Mouse (Mus musculus): ENCODE results near the gene Hadha.

DNA sequence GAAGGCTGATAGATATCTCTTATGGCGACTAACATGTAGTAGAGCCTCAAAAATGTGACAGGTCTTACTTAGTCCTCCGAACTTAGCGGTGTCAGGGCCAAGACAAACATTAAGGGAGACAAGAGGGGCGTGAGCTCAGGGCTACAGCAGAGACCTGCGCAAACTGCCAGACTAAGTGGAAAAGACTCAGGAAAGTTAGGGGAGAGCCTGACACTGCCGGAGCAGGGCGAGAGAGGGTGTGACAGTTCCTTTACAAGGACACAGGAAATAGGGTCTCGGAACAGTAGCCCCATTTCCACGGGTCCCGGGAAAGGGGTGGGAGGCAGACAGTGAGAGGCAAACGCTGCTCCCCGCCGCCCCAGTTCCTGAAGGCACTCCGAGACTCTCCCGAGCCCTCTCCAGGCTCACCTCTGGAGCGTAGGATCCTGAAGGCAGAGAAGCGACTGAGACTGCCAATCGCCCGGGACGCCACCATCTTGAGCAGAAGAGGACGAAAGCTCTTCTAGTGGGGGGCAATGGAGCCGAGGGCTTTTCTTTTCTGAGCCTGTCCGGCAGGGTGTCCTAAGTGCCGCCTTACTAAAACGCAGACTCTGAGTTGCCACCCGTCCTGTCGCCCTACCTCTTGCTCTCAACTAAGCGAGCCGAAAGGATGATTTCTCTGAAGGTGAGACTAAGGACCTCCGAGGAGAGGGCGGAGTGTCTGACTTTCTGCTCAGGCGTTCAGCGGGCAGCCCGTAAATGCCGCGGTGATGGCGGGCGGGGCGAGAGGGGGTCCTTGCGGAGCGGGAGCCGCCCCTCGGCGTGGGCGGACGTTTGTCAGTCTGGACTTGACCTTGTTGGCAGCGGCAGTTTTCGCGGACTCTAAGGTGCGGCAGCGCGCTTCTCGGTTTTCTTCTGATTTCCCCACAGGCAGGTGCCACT lies at the start of gene Hadha, which contains the start of gene Hadhb:
- TF ChIP-seq GATA1 (IDR thresholded peaks at IDR 0.05; ENCODE audit: borderline replicate concordance, low read length) (no peak), FLI1 (IDR thresholded peaks at IDR 0.05; ENCODE audit: low read length) (no peak)

Measured in megakaryocyte, embryonic 14.5 days (primary cell).